Mouse (Mus musculus) ovary, adult 18-20 months (tissue): Measurements from ENCODE around the gene Psmd6.

Experiments used
- DNase-seq: peaks from one replicate; pipeline ENCODE4 v3.0.0; 2022; ENCODE audit warnings: low spot score, mixed read lengths

Gene Psmd6

DNA sequence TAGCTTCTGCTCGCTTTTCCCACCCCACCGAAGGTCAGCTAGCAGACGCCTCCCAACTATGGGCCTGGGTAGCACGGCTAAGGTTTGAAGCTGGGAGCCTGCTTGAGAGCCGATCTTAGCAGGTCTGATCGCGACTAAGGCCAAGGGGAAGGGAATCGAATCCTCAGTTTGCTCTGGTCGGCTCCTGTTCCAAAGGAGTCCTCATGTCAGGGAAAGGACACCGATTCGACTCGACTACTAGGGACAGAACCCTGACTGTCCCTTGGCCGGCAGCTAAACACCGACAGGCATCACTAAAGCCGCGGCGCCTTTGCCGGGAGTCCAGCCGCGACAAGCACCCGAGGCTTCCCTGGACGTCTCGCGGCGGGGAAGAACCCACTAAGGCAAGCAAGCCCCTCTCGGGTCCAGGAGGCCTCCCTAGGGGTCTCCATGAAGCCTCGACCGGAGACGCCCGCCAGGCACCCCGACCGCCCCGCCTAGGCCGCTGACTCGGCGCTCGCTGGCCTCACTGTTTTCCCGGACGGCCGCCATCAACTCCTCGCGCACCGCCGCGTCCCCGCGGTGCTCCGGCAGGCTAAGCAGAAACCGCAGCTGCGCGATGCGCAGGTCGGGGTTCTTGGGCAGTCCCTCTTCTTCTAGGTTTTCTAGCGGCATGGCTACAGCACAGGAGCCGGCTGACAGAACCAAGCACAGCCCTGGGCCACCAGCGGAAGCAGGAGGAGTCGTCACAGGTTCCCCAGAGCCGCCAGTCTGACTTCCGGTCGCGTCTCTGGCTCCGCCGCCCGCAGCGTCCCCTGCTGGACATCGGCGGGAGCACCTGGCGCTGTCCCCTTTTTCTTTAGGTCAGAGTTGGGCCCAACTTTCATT lies at the start of gene Psmd6:
Gene Psmd6 (minus strand): TSS at position 755 of the 867 bp plus-strand sequence.
- peak; percentile 70 for DNase-seq

DNA sequence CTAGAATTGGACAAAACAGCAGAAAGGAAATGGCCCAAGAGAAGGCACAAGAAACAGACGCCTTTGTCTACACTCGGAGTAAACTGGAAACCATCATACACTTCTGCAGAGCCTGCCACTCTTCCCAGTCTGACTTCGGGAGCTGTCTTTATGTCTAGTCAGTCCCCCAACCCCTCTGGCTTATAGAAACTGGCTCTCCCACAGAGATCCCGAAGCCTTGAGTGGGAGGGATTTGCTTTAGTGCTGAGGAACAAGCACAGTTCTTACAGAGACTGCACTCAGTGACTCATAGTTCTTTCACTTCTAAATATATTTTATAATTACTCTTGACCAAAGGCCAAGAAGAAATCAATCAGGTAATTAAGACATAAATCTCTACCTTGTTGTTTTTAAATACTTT lies 10.1 kb downstream of the Psmd6 start:
- no peak for DNase-seq

GRCm38 (mm10) chr14:14104930-14105318 lies 15.9 kb downstream of the Psmd6 start:
- DNase-seq, result no peak

DNA sequence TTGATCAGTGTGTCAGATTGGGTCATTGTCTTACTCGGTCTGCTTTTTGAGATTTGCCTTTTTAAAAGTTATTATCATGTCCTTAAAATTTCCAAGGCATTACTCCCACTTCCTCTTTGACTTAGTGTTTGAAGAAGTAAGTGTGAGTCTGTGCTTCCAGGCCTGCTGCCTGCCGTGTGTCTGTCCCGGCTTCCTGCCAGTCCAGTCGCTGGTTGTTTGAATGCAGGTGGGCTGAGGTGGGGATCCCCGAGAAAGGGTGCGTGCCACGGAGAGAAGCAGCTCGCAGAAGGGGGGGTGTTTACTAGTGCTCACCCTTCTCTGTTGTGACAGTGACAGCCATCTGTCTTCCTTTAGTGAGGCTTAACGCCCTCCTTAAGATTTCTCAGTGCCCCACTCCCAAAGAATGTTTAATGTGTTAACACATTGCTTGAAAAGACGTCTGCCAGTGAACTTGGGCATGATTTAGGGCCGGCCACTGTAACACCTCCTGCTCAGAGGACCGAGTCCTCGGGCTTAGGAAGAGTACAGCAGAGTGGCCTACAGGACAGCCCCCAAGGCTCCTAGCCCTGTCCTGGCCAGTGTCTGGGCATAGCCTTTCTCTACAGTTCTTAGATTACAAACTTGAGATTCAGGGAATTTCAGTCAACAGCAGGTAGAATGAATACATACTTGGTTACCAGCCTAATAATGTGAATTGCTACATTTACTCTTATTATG lies 16.4 kb downstream of the Psmd6 start:
- DNase-seq, result no peak

GRCm38 (mm10) chr14:14101296-14101695 lies 19.5 kb downstream of the Psmd6 start:
- no peak for DNase-seq

DNA sequence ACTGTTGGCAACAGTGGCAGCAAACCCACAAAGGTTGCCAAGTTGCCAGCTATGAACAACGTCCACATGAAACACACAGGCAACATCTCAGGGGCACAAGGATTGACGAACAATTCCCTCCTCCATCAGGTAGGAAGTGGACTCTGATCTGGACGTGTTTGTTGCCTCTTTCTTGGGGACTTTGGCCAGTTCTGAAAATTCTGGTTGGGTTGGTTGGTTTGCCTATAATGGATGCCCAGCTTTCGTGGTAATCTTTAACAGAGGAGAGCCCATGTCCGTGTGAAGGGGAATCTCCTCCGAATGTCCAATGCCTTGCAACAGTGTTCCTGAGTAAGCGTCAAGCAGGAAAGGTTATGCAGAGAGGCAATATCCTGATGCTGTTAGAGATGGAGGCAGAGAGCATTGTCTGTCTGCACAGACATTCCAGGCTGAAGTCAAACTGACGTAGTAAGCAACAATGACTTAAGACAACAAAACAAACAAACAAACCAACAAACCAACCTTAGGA lies 20.0 kb downstream of the Psmd6 start:
- DNase-seq, result no peak

DNA sequence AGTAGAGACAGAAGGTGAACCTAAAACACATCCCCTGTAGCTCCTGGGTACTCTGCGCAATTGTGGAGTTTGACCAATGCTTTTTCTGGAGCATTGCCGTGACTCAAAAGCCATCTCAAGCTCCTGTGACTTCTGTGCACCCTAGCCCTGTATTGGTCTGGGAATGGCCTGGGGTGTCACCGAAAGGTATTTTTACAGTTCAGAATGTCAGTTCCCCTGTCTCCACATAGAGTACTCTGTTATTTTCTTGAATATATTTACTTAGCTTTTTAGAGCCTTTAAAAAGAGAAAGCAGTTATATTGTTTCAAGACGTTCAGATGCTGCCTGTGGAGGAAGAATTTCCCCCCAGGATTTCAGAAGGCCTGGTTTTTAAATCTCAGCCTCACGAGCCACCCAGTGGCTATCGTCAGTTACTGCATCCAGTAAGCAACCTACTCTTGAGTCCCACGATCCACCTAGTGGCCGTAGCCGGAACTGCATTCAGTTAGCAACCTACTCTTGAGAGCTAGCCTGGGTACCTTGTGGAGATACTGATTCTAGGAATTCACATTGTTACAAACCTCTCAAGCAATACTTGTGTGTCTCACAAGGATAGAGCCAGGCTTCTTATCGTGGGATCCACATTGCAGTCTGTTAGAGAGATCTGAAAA lies 22.3 kb downstream of the Psmd6 start:
- DNase-seq, result peak; percentile 36

GRCm38 (mm10) chr14:14090571-14090970 lies 30.2 kb downstream of the Psmd6 start:
- DNase-seq, result no peak

DNA sequence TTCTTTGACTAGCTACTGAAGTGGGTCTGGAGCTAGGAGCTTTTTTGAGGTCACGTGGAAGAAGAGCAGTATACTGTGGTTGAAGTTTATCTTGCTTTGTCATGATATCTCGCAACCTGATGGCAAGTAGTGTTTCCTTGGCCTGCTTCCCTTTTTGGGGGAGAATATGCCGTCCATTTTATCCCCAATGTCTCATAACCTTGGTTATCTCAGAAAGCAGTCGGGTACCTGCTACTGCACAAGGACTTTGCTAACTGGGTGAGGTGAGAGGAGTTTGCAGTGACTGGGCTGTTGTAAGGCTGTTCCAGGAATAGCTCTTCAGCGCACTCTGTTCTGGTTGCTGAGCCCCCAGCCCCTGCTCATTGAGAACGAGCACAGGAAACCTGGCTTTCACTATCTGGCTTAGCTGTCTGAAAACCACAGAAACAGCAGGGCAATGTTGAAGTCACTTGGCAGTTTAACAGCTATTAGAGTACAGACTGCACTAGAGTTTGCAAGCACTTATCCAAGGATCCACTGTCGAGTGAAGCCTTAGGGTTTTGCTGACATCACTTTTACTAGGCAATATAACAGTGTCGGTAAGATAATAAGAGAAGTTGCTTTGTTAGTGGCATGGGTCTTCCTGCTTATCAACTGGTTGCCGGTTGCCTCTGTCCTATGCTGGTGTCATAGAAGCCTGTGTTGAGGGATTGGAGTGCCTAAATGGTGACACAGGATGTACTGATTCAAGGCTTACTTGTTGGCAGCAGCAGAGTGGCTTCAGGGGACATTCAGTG lies 32.6 kb downstream of the Psmd6 start:
- DNase-seq, result no peak

DNA sequence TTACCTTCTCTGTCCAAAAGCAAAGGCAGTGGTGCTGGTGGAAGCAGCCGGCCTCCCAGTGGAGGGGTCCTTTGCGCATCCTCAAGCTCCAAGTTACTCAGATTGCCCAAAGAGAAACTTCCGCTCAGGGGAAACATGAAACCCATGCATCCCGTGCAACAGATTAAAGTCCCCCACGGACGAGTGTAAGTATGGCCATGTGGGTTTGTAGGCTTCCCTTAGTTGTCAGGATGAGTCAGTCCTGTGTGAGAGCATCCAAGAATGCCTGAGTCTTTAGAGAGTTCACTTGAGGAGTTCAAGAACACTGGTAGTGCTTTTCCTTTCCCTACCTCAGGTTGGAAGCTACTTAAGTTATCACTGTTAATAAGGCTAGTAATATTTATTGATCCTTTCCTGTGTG lies 33.4 kb downstream of the Psmd6 start:
- DNase-seq, result no peak

DNA sequence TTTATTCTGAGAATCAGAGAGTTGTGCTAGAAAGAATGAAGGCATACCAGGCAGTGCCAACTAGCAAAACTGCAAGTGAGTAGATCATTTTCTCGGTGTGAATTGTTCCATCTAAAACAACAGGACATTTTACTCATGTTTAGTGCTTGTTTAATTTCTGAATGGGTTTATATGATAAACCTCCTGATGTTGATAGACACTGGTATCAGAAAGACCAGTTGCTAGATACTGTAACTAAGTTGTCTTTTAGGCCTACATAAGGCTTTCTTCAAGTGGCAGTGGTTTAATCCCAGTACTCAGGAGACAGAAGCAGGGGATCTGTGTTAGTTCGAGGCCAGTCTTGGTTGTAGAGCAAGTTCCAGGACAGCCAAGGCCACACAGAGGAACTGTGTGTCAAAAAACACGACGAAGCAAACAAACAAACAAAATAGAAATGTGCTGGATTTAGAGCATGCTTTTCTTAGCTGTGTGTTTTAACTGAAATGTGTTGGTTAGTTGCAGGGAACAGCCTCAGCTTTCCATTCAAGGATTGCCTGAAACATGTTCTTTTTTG lies 34.0 kb downstream of the Psmd6 start:
- no peak for DNase-seq

GRCm38 (mm10) chr14:14083811-14084210 lies 37.0 kb downstream of the Psmd6 start:
- no peak for DNase-seq

DNA sequence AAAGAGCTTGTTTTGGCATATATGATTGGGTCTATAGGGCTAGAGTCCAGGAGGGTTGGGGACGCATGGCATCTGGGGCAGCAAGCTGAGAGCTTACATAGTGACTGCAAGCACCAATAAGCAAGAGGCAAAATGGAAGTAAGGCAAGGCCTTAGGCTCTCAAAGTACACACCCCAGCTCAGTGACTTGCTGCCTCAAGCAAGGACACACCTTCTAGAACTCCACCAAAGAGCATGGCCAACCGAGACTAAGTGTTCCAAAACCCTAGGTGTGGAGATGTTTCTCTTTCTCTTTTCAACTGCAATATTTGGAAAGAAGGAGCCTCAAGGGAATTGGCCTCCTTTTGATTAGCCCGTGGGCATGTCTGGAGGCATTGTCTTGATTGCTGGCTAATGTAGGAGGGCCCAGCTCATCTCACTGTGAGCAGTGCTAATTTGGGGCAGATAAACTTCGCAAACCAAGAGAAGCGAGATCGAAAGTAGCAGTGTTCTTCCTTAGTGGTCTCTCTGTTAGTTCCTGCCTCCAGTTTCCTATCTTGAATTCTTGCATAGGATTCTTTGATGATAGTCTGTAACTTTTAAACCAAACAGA lies 40.1 kb downstream of the Psmd6 start:
- no peak for DNase-seq

DNA sequence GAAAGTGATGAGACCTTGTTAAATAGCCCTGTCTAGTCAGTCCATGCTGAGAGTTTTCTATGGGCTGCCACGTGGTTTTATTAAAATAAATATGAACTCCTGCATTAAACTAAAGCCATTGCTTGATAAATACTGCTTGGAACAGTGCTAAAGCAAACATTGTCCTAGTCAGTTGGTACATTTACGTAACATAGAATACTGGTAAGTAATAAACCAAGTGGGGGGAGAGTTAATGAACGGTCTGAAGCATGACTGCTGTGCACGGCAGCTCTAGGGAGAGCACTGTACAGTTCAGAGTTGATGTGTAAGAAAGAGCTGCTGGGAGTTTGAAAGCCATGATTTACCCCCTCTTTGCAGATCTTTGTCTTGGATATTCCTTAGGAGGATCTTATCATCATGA lies 49.3 kb downstream of the Psmd6 start:
- DNase-seq, result no peak

DNA sequence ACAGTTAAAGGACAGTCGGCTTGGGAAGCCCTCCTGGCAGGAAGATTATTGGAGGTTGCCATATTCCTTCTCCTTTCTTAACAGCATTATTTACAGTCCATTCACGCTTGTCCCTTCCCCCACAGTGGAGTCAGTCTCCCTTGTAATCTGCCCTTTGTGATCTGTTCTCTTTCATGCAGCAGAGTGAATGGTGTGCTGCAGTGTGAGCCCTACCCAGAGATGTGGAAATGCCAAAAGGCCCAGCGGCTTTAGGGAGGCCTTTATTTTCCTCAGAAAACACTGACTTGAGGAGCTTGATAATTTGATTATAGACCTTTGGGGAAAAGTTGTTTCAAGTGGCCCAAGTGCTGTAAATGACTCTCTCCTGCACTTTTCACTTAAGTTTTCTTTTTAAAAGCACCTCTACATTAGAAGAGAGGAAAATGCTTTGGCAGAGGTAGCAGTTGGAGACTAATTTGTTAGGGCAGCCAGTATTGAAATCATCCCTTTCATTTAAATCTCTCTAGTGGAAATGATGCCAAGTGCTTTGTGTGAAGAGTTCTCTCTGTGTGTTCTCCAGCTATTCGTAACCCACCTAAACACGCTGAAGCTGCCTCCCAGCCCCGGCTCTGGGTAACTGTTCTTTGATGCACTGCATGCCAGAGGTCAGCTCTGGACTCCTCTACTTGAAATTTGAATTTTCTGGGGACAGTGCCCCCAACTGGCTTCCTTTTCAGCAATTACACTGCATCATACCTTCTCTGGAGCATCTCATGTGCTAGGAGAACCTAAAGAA lies 50.1 kb downstream of the Psmd6 start:
- no peak for DNase-seq

- DNase-seq, result no peak
These were observed 52.2 kb downstream of the Psmd6 start for GRCm38 (mm10) chr14:14068553-14068952.

DNA sequence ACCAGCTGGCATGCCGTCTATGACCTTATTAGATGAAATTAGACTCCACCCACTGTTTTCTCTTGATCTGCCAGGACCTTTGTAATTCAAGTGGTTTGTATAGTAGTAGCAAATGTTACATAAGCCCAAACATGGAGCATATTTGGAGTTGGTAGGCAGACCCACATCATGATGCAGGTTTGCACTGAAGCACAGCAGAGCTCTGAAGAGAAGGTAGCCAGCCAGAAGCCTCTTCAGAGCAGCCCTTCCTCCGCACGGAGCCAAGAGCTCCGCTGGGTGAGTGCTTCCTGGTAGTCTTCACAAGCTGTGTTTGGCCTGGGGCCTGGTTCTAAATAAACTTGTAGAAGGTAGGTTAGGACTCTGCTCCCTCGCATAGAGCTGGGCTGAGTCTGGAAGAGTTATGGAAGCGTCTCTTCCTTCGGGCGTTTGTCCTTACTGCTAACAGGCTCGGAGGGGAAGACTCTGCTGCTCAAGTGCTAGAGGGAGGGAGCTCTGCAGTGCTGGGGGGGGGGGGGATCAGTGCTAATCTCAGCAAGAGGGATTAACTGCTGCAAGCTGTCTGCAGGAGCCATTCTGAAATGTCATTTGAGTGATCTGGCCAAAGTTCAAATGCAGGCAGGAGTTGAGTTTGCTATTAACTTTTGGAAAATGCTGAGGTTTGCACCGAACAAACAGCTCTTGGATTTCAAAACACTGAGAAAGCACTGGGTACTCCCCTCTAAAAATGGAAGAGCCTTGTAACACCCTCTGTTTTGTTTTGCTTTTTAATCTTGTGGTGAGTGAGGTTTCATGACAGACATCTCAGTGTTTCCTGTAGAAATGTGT lies 52.9 kb downstream of the Psmd6 start:
- peak; percentile 5 for DNase-seq

DNA sequence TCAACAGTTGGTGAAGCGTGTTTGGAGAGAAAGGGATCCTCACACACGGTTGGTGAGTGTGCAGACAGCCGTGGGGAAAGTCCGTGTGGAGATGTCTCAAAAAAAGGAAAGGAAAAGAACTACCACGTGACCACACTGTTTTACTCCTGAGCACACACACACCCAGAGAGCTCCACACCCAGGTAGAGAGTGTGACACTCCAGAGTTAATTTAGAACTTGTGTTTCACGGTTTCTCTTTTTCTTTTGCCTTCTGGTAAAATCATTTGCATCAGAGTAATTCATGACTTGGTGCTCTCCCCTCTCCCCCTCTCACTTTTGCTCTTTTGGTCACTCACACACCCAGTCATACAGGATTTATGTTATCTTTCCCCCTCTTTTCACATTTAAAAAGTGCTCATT lies 54.5 kb downstream of the Psmd6 start:
- DNase-seq, result no peak

DNA sequence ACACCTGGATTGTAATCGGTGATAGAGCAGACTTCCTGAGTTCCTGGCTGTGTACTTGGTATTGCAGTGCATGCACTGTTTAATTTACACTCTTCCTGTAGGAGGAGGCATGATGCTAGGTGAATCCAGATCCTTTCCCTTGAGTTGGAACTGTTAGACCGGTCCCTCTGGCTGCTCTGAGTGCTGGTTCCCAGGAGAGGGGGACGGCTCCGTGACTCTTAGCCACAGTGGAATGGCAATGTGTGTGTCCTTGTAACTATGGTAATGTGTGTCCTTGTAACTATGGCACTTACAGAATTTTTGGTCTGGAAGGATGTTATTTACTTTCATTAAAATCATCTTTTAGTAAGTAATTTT lies 55.7 kb downstream of the Psmd6 start:
- no peak for DNase-seq
